Mouse (Mus musculus) liver, postnatal 0 days (tissue): Measurements from ENCODE around the gene Rbpj.

Experiments used
- CTCF ChIP-seq: sonication (generic); IDR thresholded peaks from 2 replicates; pipeline ENCODE4 v1.5.1; 2016; ENCODE audit warnings: antibody characterized with exemption, low read depth
- EP300 ChIP-seq: IDR thresholded peaks from 2 replicates; pipeline ENCODE4 v1.6.1; 2016; ENCODE audit warnings: antibody characterized with exemption, low read depth, mild to moderate bottlenecking

- TF ChIP-seq CTCF (no peak), EP300 (no peak)
These were observed 63.9 kb downstream of the Rbpj start for GRCm38 (mm10) chr5:53529846-53530245.
